Mouse (Mus musculus) thymus, postnatal 0 days (tissue): ENCODE data around the gene Zfp72. TPM values are rescaled to one million over a fixed set of nuclear protein-coding genes. Genes with fewer than 3 reads are reported as not detected.

Experiments used
- DNase-seq: peaks from one replicate; pipeline ENCODE4 v3.0.0-alpha.2; 2015; ENCODE audit warnings: low spot score
- microRNA counts: library from miRNA; unstranded; fragments of <30 nt; microRNA quantifications from one replicate; lab custom pipeline; 2015
- microRNA-seq: library from miRNA; unstranded; fragments of <30 nt; microRNA quantifications from one replicate; pipeline ENCODE4, GENCODE M21; 2016; ENCODE audit warnings: borderline number of aligned reads
- polyA plus RNA-seq: library from polyadenylated mRNA; unstranded; fragments of >200 nt; fragmentation: Nextera tagmentation; extraction: Ambion mirVana; gene quantifications from 2 replicates; pipeline ENCODE4 v1.2.1, GENCODE M21; 2015

Gene Zfp72
- 2.2 and 2.7 TPM in 2 replicates for polyA plus RNA-seq

DNA sequence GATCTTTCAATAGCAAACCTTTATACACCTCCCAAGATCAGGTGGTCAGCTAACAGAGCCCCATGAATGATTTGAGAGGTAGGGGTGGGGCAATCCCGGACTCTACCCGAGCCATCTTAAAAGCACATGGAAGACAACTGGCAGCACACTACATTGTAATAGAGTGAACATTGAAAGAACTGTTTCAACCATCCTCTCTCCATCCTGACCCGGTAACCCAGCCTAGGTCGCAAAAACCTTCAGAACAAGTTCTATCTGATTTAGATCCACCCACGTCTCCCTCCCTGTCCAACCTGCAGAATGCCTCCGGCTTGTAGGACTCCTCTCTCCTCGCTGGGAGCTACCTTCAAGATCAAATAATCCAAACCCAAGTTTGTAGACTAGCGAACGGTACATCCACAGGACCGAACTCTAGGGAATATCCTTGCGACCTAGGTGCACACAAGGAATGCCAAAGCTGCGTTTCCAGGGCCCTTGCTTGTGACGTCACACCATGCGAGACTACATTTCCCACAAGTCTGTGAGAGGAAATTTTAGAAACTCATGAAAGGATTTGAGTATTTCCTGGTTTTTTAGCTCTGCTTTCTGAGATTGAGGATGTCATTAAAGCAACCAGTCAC is at the start of gene Zfp72:
Gene Zfp72, minus strand, starts transcription at position 466 of the 620 bp plus-strand sequence.
- DNase-seq, result peak; percentile 71

DNA sequence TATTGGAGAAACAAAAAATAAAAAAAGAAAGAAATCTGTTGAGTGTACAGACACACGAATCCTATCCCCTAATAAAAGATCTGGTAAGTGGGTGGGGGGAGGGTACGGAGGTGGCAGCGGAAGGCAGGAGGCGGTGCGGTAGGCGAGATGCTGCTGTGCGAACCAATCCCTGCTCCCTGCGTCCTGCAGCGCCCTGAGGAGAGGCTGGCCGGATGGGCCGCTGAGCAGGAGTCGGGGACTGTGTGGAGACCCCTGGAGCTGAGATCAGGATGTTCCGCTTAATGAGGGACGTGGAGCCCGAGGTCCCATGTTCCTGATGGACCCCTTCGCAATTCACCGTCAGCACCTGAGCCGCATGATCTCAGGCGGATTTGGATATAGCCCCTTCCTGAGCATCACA is 49.3 kb upstream of the Zfp72 start:
- DNase-seq, result no peak

DNA sequence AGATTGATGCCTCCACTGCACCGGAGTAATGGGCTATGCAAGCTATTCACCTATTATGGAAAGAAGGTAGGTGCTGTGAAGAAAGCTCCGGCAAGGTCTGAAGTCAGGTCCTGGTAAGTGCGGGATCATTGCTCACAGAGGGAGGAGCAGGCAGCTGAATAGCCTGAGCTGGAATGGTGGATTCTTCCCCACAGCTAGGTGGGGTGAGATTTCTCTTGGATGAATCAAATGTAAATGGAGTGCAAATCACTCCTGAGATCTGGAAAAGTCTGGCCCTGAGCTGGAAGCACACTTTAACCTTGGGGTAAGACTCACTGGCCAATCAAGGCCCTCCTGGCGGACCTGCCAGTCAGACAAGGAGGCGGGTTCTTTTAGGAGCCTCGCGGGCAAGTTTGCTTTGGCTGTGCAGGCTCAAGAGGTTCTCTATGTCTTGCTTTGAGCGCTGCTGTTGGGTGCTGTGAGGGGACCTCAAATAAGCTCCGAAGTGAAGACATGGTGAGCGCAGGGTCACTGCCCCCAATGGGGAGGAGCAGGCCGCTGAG is 8.7 kb upstream of the Zfp72 start, which contains the start of gene Ftl1-ps1:
Gene Ftl1-ps1, plus strand, starts transcription at position 397 of the 542 bp plus-strand sequence.
- DNase-seq, result no peak

DNA sequence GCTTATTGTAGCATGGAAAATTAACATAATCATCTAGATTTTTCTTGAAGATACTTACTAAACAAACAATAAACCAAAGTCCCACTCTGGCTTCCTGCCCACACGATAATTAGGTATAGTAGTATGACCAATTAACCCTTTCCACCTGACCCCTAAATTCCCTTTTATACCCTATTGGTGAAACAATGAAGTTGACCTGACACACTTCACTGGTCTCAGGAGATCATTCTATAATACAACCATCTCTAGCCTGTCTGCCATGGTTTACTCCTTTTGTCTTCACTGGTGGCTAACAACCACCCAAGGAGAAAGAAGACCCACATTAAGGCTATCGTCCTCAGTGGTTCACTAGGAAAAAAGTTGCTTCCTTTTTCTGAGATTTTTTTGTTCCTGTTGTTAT is 520 bp upstream of the Zfp72 start:
- no peak for DNase-seq

DNA sequence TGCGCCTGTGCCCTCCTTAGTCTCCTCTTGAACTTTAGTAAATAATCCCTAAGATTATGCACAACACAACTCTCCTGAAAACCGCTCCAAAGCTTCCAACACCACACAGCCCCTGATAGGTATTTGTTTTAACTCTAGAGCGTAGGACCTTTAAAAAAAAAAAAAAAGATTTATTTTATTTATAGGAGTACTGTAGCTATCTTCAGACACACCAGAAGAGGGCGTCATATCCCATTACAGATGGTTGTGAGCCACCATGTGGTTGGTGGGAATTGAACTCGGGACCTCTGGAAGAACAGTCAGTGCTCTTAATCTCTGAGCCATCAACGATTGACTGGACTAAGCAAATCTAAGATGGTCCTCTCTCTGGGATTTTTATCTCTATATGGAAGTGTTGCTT is 906 bp downstream of the Zfp72 start:
- DNase-seq, result no peak

- no peak for DNase-seq
Observed at GRCm38 (mm10) chr13:74382289-74382688, 8.3 kb downstream of the Zfp72 start.

- DNase-seq, result no peak
Observed at GRCm38 (mm10) chr13:74381533-74382276, 8.9 kb downstream of the Zfp72 start.

- no peak for DNase-seq
Observed at GRCm38 (mm10) chr13:74363859-74364235, 26.8 kb downstream of the Zfp72 start, which contains the start of gene Lrrc14b. Gene Lrrc14b, minus strand, starts transcription at chr13:74364005.

- DNase-seq, result no peak
Observed at GRCm38 (mm10) chr13:74363176-74363858, 27.3 kb downstream of the Zfp72 start.

GRCm38 (mm10) chr13:74362218-74362617 is 28.4 kb downstream of the Zfp72 start:
- DNase-seq, result no peak

GRCm38 (mm10) chr13:74356491-74356890 is 34.1 kb downstream of the Zfp72 start:
- no peak for DNase-seq

- DNase-seq, result no peak
Observed at GRCm38 (mm10) chr13:74350435-74350906, 40.2 kb downstream of the Zfp72 start.

DNA sequence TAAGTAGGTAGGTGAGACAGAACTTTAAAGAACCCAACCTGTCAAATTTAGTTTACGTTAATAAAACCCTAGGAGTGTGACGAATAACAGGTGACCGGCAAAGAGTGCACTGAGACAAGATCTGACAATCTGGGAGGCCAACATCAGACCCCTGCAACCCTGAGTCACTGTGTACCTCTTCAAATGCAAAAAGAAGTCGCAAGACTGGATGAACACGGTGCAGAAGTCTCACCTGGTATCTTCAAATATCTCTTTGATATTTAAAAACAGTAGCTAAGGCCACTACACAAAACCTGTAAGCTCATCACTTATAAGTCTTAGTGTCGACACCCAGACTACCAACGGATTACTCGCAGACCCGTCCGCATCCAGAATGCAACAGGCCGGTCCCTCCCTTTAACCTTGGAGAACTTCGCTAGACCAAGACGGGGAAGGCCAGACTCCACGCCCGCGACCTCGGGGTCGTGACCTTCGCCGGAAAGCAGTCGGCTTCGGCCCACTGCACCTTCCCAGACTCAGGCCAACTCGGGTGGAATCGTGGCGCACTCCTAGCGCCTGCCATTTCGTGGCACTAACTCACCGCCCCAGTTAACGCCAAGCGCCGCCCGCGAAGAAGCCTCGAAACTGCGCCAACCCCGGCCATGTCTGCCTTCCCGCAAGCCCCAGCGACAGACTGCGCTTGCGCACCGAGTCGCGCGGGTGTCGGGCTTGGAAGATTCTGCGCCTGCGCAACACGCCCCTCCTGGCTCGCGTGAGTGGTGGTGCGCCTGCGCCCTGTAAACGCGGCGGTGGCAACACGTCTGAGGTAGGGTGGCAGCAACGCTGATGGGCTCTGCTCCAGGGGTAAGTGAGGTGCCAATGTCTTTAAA is 40.8 kb downstream of the Zfp72 start, which contains the start of the genes Sdha and Ccdc127:
Gene Sdha, minus strand, starts transcription at position 715 of the 869 bp plus-strand sequence.
Gene Ccdc127, plus strand, starts transcription at position 744 of the 869 bp plus-strand sequence.
- DNase-seq, result peak; percentile 99

DNA sequence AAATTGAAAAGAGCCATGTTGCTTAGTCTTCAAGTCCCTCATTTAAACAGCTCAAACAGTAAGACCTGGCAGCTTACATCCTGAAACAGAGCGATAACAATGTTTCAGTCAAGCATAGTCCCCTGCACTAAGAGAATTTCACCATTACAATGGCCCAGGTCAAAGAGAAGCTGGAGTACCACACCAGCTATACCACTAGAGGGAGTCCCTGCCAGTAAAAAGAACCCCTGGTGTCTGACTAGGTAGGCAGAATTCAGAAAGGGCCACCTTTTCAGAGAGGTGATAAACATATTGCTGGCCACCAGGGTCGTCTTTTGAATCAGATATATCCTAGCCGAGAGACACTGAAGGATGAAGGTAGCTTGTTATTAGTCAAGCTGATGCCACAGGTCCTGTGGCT is 49.6 kb downstream of the Zfp72 start:
- DNase-seq, result peak; percentile 78

DNA sequence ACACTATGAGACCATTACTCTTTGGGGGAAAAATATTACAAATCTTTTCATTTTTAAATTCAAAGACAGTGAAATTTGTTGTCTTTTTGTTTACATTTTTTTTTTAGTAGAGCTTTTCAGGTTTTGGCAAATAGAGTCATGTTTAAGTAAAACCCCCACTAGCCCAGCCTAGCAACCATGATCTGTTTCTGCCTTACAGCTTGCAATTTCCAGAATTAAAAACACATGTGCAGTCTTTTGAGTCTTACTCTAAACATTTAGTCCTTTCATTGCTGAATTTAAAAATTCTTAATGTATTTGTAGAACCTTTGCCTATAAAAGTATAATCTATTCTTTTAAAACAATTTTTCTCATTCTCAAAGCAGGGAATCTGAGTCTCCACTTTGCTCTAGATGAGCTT is 61.3 kb downstream of the Zfp72 start:
- DNase-seq, result no peak

MicroRNA genes within 50 kb of the gene (microRNA counts, 519-probe panel; counts per million panel counts)
- 473 counts per million, percentile 71 among the panel's probes with 10 or more counts for microRNA mmu-miR-692 (lab: Ali Mortazavi, UCI)

Small RNAs within 50 kb of the gene (microRNA-seq; reads per million reads assigned to microRNA genes)
- gene Mir692-3, result not detected

Other genes starting within 250 kb of the Zfp72 start
- gene Exoc3, start 182.1 kb downstream of the Zfp72 start, polyA plus RNA-seq, result 55.6 and 62.2 TPM in 2 replicates
- gene Ahrr, start 98.5 kb downstream of the Zfp72 start, polyA plus RNA-seq, result 0.08 and 0.18 TPM in 2 replicates
- 174 and 185 TPM in 2 replicates for gene Pdcd6, start 73.3 kb downstream of the Zfp72 start, polyA plus RNA-seq
- gene Sdha, start 40.6 kb downstream of the Zfp72 start, polyA plus RNA-seq, result 215 and 222 TPM in 2 replicates
- gene Ccdc127, start 40.5 kb downstream of the Zfp72 start, polyA plus RNA-seq, result 34.5 and 38.2 TPM in 2 replicates
- not detected in 2 replicates for gene Lrrc14b, start 26.8 kb downstream of the Zfp72 start, polyA plus RNA-seq
- 73.4 and 74.5 TPM in 2 replicates for gene Ftl1-ps1, start 8.9 kb upstream of the Zfp72 start, polyA plus RNA-seq
- gene Zfp825, start 103.2 kb upstream of the Zfp72 start, polyA plus RNA-seq, result 16.4 and 16.9 TPM in 2 replicates
- gene Erap1, start 248.7 kb upstream of the Zfp72 start, polyA plus RNA-seq, result 57.8 and 58.9 TPM in 2 replicates